Mouse (Mus musculus): ENCODE measurements around the gene Mrto4. TPM values are rescaled to one million over a fixed set of nuclear protein-coding genes. Genes with fewer than 3 reads are reported as not detected.

Gene Mrto4
- polyA plus RNA-seq, 1 experiment = 115 TPM

DNA sequence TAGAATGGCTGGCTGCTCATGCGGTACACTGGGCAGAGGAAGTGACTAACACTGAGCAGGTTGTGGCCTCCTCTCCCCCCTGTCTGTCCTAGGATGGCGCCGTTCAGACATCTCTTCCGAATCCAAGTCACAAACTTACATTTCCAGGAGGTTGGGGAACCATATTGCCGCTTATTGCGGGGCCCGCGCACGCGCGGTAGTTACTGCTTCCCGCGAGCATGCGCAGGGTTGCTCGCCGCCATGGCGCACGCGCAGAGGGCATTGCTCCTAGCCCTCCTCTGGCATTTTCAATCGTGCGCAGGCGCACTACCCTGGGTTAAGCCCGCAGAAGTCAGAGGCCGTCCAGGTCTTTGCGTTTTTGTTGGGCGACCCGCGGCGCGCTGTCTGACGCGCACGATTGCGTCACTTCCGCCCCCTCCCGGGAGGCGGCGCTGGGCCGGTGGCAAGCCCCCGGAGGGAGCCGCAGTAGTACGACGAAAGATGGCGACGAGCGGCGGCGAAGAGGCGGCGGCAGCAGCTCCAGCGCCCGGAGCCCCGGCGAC is 27.9 kb upstream of the Mrto4 start:
- Histone ChIP-seq H3K4me3 (peak overlapping the region; percentile 79), H3K79me2 (ENCODE audit: control insufficient read depth, insufficient read depth) (peaks cover 52% of the 10 kb centered on the region), H3K4me2 (ENCODE audit: low read depth) (peak overlapping the region; percentile 81), H3K36me3 (ENCODE audit: control insufficient read depth, insufficient read depth) (peaks cover 3% of the 10 kb centered on the region), H3K27me3 (ENCODE audit: control insufficient read depth, insufficient read depth, insufficient read length) (no peaks in the 10 kb centered on the region), H3ac (ENCODE audit: control insufficient read depth, insufficient read length) (peak overlapping the region; percentile 80)
- no peak for TF ChIP-seq MAX (IDR thresholded peaks at IDR 0.05; ENCODE audit: low read depth)
- peak; percentile 48; the same call in 1 of the 2 replicates for TF ChIP-seq CEBPB (IDR thresholded peaks at IDR 0.05; ENCODE audit: insufficient read depth, poor library complexity, severe bottlenecking)
- no peak for TF ChIP-seq USF1 (IDR thresholded peaks at IDR 0.05; ENCODE audit: low read depth)
- TF ChIP-seq POLR2AphosphoS2 (IDR thresholded peaks at IDR 0.05; ENCODE audit: insufficient read length, low read depth) = peak; percentile 75
- no peak for TF ChIP-seq TCF3 (IDR thresholded peaks at IDR 0.05; ENCODE audit: insufficient read length, low read depth)
- TF ChIP-seq REST (IDR thresholded peaks at IDR 0.05; ENCODE audit: insufficient read depth, insufficient read length) = no peak
- TF ChIP-seq TCF12 (IDR thresholded peaks at IDR 0.05; ENCODE audit: insufficient read depth, poor library complexity, severe bottlenecking) = no peak
- TF ChIP-seq SRF (IDR thresholded peaks at IDR 0.05; ENCODE audit: control insufficient read depth, insufficient read length, low read depth) = peak; percentile 91
- TF ChIP-seq MYOD1 (IDR thresholded peaks at IDR 0.05; ENCODE audit: control insufficient read depth in 1 of 3, insufficient read length in 2 of 3, low read depth in 2 of 3) = no peak
- TF ChIP-seq POLR2A (IDR thresholded peaks at IDR 0.05; ENCODE audit: insufficient read length, low read depth) = peak; percentile 65
- TF ChIP-seq E2F4 (IDR thresholded peaks at IDR 0.05; ENCODE audit: insufficient read depth) = peak; percentile 15
- no peak for TF ChIP-seq MYOG (IDR thresholded peaks at IDR 0.05; ENCODE audit: control insufficient read depth in 1 of 3, insufficient read depth in 1 of 3, insufficient read length in 2 of 3, low read depth in 2 of 3)

DNA sequence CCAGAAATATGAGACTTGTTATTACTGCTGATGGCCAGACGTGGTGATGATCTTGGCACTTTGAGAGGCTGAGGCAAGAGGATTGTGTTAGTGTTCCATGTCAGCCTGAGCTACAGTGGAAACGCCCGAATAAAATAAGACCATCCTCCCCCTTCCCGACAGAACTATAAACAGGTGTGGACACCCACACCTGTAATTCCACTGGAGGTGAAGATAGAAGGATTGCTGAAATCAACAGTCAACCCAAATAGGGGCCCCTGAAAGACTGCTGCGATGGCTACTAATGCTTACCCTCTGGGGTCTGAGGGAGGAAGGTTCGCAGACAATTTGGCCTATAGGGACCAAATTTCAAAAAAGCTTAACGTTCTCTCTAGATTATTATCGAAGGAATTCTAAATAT is 27.3 kb upstream of the Mrto4 start:
- Histone ChIP-seq H3K36me3 (ENCODE audit: control insufficient read depth, insufficient read depth) (peaks cover 9% of the 10 kb centered on the region), H3K27me3 (ENCODE audit: control insufficient read depth, insufficient read depth, insufficient read length) (no peaks in the 10 kb centered on the region), H3K4me3 (peak overlapping the region; percentile 79), H3ac (ENCODE audit: control insufficient read depth, insufficient read length) (peak overlapping the region; percentile 80), H3K4me2 (ENCODE audit: low read depth) (peak overlapping the region; percentile 81), H3K79me2 (ENCODE audit: control insufficient read depth, insufficient read depth) (peaks cover 47% of the 10 kb centered on the region)
- no peak for TF ChIP-seq REST (IDR thresholded peaks at IDR 0.05; ENCODE audit: insufficient read depth, insufficient read length)

DNA sequence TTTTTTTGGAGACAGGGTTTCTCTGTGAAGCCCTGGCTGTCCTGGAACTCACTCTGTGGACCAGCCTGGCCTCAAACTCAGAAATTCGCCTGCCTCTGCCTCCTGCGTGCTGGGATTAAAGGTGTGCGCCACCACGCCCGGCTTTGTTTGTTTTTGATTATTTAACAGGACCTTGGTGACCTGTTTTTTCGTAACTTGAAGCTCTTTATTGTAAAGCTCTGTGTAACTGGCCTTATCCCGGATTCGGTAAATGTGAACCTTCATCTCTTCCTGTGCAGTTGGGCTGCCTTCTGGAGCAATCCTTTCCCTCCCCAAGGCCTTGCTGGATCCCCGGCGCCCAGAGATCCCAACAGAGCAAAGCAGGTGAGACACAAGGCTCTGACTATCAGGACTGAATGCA is 21.2 kb upstream of the Mrto4 start:
- no peaks in the 10 kb centered on the region for H3K79me2 ChIP-seq (ENCODE audit: control insufficient read depth, insufficient read depth)
- no peak overlapping the region for H3K4me3 ChIP-seq
- H3K27me3 ChIP-seq (ENCODE audit: control insufficient read depth, insufficient read depth, insufficient read length) = no peaks in the 10 kb centered on the region
- no peak for TF ChIP-seq MAX (IDR thresholded peaks at IDR 0.05; ENCODE audit: low read depth)
- no peak overlapping the region for H3ac ChIP-seq (ENCODE audit: control insufficient read depth, insufficient read length)
- no peak overlapping the region for H3K4me2 ChIP-seq (ENCODE audit: low read depth)
- peaks cover 14% of the 10 kb centered on the region for H3K36me3 ChIP-seq (ENCODE audit: control insufficient read depth, insufficient read depth)

DNA sequence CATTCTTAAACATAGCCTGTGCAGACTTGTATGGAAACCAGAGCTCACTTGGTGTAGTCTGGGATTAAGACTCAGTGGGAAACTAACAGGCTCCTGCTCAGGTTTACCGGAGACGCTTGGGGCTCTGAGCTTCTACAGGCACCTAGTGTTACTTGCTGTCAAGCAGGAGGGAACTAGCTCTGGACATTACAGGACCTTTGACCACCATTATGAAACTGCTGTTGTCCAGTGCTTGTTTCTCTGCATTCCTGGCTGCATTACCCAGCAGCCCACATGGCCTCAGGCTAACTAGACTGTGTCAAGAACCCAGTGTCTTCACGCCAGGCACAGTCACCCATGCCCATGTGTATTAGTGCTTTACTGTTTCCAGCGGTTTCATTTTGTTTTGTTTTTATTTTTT is 20.8 kb upstream of the Mrto4 start:
- Histone ChIP-seq H3ac (ENCODE audit: control insufficient read depth, insufficient read length) (no peak overlapping the region), H3K79me2 (ENCODE audit: control insufficient read depth, insufficient read depth) (no peaks in the 10 kb centered on the region), H3K4me2 (ENCODE audit: low read depth) (no peak overlapping the region), H3K4me3 (no peak overlapping the region), H3K36me3 (ENCODE audit: control insufficient read depth, insufficient read depth) (peaks cover 16% of the 10 kb centered on the region), H3K27me3 (ENCODE audit: control insufficient read depth, insufficient read depth, insufficient read length) (no peaks in the 10 kb centered on the region)
- TF ChIP-seq MYOG (IDR thresholded peaks at IDR 0.05; ENCODE audit: control insufficient read depth in 1 of 3, insufficient read depth in 1 of 3, insufficient read length in 2 of 3, low read depth in 2 of 3) (no peak), USF1 (IDR thresholded peaks at IDR 0.05; ENCODE audit: low read depth) (no peak), REST (IDR thresholded peaks at IDR 0.05; ENCODE audit: insufficient read depth, insufficient read length) (no peak), POLR2A (IDR thresholded peaks at IDR 0.05; ENCODE audit: insufficient read length, low read depth) (no peak), MAX (IDR thresholded peaks at IDR 0.05; ENCODE audit: low read depth) (no peak), MYOD1 (IDR thresholded peaks at IDR 0.05; ENCODE audit: control insufficient read depth in 1 of 3, insufficient read length in 2 of 3, low read depth in 2 of 3) (no peak), CEBPB (IDR thresholded peaks at IDR 0.05; ENCODE audit: insufficient read depth, poor library complexity, severe bottlenecking) (no peak), E2F4 (IDR thresholded peaks at IDR 0.05; ENCODE audit: insufficient read depth) (no peak), POLR2AphosphoS2 (IDR thresholded peaks at IDR 0.05; ENCODE audit: insufficient read length, low read depth) (no peak)

DNA sequence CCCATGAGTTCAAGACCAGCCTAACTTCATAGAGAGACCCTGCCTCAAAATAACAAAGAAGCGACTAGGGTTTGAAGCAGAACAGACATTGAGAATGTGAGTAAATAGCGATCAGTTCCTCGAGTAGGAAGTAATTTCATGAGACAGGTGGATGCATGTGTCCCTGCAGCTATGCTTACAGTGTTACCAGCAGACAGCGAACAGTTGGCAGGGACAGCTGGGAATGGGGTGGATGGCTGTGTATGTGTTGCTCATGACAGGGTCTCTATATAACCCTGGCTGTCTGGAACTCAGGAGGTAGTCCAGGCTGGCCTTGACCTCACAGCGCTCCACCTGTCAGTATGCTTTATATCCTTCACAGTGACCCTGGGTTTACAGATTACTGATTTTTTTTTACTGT is 15.7 kb upstream of the Mrto4 start:
- Histone ChIP-seq H3K79me2 (ENCODE audit: control insufficient read depth, insufficient read depth) (no peaks in the 10 kb centered on the region), H3K4me3 (no peak overlapping the region), H3K4me2 (ENCODE audit: low read depth) (no peak overlapping the region), H3ac (ENCODE audit: control insufficient read depth, insufficient read length) (no peak overlapping the region), H3K36me3 (ENCODE audit: control insufficient read depth, insufficient read depth) (peaks cover 22% of the 10 kb centered on the region), H3K27me3 (ENCODE audit: control insufficient read depth, insufficient read depth, insufficient read length) (no peaks in the 10 kb centered on the region)
- TF ChIP-seq MYOD1 (IDR thresholded peaks at IDR 0.05; ENCODE audit: control insufficient read depth in 1 of 3, insufficient read length in 2 of 3, low read depth in 2 of 3) (peak in 2 of 3 experiments; percentile 89 to 93), MAX (IDR thresholded peaks at IDR 0.05; ENCODE audit: low read depth) (no peak), TCF12 (IDR thresholded peaks at IDR 0.05; ENCODE audit: insufficient read depth, poor library complexity, severe bottlenecking) (peak; percentile 32), MYOG (IDR thresholded peaks at IDR 0.05; ENCODE audit: control insufficient read depth in 1 of 3, insufficient read depth in 1 of 3, insufficient read length in 2 of 3, low read depth in 2 of 3) (peak in 2 of 3 experiments; percentile 88 to 95), SRF (IDR thresholded peaks at IDR 0.05; ENCODE audit: control insufficient read depth, insufficient read length, low read depth) (no peak), TCF3 (IDR thresholded peaks at IDR 0.05; ENCODE audit: insufficient read length, low read depth) (peak; percentile 93)
